Mouse (Mus musculus): Measurements from ENCODE around the gene Nhej1.

The Nhej1 gene

DNA sequence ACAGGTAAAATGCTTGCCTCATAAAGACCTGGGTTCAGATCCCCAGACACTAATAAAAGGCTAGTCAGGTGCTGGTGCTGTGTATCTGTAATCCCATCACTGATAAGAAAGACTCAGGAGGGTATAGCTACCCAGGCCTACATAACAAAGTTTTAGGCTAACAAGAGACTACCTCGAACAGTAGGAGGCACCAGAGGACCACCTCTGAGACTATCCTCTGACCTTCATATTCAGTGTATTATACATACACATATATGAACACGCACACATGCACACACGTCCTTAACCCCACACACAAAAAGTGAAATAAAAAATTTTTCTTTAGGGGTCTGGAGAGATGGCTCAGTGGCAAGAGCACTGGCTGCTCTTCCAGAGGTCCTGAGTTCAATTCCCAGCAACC, 2.8 kb downstream of the Nhej1 start:
- no peak for DNase-seq

GRCm38 (mm10) chr1:75052091-75052490, 72.9 kb downstream of the Nhej1 start:
- peak; percentile 21 for DNase-seq

DNA sequence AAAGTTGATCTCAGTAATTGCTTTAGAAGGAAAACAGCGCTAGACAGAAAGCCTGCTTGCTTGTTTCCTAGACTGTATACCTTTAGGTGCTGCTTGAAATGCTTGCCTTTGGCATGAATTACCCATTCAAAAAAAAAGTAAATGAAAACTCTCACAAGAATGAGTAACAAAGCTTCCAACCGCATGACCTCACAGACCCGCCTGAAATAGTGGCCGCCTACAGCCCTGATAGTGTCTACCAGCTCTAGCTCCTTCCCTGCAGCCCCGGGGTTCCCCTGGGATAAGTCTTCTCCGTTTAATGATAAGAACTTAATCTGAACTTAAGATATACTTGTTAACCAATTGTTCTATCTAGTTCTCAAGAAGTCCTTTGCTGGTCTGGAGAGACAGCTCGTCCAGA, 73.6 kb downstream of the Nhej1 start:
- DNase-seq = no peak

DNA sequence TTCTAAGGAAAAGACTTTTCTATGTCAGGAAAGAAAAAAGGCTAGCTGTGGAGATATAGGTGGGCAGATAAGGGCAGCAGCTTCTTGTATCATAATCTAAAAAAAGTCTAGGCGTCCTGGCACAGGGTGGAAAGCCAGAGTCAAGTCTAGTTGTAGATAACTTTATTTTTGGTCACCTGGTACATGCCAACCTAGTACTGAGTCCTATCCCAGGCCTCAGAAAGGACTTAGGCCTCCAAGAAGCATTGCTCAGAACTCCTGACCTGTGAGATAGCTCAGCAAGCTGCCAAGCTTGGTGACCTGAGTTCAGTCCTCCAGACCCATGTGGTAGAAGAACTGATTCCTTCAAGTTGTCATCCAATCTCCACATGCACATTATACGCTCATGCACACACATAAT, 76.4 kb downstream of the Nhej1 start:
- DNase-seq = no peak

GRCm38 (mm10) chr1:75048041-75048440, 77.0 kb downstream of the Nhej1 start:
- no peak for DNase-seq

- DNase-seq = no peak
These were observed 84.6 kb downstream of the Nhej1 start for GRCm38 (mm10) chr1:75040429-75040828.

DNA sequence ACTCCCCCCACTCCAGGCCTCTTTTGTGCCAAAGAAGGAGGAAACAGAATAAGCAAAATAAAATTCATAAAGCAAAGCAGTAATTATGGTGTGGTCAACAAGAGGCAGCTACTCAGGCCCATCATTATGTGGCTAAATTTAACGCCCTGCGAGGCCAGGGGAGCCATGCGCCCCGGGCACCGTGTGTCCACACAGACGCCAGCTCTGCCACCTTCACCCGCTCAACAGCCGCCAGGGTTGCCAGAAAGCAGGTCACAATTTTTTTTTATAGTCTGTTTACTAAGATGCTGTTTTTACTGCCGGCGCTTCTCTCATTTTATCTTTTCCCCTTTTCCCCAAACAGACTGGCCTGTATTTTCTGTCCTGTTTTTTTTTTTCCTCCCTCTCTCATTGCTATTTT, 93.0 kb downstream of the Nhej1 start:
- no peak for DNase-seq

DNA sequence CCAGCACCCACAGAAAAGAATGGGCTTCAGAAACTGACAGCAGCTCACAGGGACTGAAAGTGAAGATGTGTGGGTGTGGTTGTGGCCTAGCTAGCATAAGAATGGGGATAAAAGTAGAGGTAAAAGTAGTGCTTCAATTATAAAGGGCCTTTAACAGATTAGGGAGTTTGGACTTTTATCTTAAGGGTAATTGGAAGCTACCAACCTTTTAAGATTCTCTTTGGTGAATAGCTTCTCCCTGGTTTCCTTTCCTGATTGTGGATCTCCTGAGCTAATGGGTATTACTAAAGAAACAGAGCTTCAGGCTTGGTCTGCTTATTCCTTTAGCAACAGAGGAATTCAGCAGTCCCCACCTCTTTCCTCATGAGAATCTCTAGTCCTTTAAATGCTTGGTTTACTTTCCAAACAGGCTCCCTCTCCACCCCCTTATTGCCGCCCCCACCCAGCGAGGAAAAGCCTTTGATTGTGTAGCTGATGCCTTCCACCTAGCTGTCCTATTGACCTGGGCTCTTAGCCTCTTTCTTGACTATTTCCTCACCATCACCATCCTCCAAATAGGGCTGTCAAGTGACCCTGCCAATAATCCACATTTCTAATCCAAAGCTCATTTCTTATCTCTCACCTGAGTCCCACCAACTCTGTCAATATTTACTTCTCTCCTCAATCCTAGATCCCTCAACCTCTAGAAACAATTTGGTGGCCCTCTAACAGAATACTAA, 97.8 kb downstream of the Nhej1 start:
- DNase-seq = no peak

GRCm38 (mm10) chr1:75024419-75025199, 100.4 kb downstream of the Nhej1 start:
- DNase-seq = no peak

DNA sequence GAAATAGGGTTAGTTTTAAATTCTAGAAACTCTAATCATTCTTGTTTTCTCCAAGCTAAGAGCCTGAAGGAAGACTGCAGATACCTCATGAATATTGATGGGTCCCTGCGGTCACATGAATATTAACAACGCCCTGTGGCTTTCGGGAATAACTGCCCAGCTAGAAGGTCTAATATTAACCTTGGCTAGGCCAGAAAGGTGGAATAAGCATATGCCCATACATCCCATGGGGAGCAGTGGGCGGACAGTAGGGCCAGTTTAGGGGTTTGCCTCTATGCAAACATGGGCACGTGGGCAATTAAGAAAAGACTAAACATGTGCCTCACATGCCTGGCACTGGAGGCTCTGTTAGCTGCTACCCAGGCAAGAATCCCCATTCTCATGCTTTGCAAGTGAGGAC, 102.8 kb downstream of the Nhej1 start:
- no peak for DNase-seq

- DNase-seq = peak; percentile 92
These were observed 108.2 kb downstream of the Nhej1 start for GRCm38 (mm10) chr1:75016846-75017245.

DNA sequence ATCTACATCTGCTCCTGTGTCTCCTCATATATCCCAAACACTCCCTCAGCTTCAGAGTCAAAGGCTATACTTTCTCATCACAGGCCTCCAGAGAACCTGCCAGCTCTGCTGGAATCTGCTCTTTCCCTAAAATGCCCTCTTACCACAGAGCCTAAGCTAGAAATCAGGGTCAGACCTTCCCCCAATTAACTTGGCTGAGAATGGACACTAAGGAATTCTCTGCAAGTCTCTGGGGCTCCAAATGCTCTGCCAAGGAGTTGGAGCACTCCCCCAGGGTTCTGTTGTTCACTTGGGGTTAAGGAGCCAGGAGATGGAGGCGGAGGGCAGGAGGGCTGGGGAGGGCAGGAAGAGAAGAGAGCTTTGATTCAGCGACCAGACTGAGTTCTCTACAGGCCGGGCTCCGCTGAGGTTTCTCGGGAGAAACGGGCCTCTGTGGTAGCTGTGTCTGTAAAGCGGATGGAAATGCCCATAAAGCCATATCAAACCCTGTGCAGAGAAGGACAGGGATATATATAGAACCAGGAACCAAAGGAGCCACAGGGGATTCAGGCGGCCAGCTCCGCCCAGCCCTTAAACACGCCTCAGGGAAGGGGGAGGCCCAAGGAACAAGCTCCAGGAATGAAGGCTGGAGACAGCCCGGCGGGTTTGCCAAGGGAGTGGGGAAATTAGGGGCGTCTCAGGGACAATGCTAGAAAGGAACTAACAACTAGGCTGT, 109.3 kb downstream of the Nhej1 start:
- DNase-seq = no peak

DNA sequence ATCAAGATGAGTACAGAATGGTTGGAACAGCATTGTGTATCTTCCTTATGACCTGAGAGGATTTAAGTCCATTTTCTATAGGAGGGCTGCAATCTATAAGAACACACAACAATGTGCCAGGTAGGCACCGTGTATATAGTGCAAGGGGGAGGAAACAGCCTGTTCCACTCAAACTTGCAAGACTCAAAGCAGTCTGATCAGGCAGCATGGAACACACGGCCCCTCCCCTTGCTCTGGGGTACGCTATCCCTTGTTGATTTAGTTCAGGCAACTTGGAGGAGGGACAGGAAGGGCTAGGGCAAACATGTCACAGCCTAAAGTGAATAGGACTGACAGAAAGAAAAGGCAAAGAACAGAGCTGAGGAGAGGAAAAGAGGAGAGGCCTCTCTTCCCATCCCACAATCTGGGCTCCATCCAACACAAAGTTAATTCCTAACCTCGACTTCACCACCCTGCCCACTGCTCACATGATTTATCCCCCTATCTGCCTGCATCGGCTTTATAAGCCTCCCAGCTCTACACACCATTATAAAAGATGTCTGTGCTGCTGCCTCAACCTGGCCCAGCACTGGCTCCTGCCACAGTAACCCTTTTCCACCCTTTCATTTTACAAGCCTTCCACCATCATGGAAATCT, 110.7 kb downstream of the Nhej1 start:
- DNase-seq = no peak

GRCm38 (mm10) chr1:75010817-75011216, 114.2 kb downstream of the Nhej1 start:
- DNase-seq = no peak

DNA sequence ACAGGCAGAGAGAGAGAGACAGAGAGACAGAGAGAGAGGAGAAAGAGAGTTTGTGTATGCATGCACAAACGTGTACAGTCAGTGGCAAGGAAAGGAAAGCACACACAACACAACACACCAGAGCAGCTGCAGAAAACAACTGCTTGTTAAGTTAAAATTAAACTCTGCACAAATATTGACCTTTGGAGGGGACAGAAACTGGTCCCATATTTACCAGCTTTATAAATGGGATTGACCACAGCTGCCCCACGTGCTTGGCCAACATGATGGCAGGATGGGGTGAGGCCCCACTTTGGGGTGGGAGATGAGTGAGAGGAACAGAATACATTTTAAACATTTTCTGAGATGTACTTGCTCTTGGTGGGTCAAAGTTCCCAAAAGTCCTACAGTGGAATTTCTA, 114.8 kb downstream of the Nhej1 start:
- DNase-seq = no peak

GRCm38 (mm10) chr1:75006016-75006415, 119.0 kb downstream of the Nhej1 start:
- DNase-seq = no peak

- no peak for DNase-seq
These were observed 123.8 kb downstream of the Nhej1 start for GRCm38 (mm10) chr1:75001183-75001582.

- peak; percentile 29 for DNase-seq
These were observed 124.5 kb downstream of the Nhej1 start for GRCm38 (mm10) chr1:75000496-75000895.

- DNase-seq = no peak
These were observed 125.8 kb downstream of the Nhej1 start for GRCm38 (mm10) chr1:74999173-74999572.

DNA sequence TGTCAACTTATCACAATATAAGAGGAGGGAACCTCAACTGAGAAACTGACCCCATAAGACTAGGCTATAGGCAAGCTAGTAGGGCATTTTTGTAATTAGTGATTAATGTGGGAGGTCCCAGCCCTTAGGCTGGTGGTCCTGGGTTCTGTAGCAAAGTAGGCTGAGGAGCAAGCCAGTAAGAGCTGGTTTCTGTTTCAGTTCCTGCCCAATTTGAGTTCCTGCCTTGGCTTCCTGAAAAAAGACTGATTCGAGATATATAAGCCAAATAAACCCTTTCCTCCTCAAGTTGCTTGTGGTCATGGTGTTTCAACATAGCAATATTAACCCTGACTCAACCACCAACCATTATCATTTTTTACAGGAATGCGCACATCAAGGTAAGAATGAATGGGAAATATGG, 127.8 kb downstream of the Nhej1 start:
- DNase-seq = no peak

DNA sequence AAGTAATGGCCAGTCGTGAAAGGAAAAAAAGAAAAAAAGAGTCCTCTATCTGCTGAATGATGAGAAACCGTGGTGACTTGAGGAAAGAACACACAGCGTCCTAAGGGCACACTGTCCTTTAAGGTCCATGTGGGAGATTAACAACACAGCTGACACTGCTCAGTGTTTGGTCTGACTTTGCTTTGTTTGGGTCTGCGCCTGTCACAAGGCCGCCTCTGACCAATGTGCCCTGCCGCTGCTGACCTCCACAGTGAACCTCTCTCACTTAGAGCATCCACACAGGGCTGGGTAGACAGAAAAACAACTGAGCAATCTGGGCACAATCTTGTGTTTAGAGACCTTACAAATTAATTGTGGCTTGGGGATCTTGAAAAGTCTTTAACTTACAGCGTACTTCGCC, 148.0 kb downstream of the Nhej1 start:
- no peak for DNase-seq

DNA sequence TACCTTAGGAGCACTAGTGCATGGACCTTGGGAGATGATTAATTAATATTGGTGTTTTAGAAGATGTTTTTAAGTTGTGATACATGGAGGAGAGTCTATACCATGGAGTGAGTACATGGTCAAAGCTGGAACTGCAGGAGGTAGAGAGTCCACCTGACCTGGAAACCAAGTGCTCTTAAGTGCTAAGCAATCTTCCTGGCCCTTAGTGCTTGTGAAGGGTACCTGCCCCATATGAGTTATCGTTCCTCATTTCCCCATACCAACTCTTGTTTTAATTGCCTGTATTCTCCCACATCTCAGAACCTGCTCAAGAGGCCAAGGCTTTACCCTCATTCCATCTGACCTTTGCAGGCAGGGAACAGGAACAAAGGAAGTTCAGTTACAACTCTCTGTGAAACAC, 149.1 kb downstream of the Nhej1 start:
- DNase-seq = no peak

DNA sequence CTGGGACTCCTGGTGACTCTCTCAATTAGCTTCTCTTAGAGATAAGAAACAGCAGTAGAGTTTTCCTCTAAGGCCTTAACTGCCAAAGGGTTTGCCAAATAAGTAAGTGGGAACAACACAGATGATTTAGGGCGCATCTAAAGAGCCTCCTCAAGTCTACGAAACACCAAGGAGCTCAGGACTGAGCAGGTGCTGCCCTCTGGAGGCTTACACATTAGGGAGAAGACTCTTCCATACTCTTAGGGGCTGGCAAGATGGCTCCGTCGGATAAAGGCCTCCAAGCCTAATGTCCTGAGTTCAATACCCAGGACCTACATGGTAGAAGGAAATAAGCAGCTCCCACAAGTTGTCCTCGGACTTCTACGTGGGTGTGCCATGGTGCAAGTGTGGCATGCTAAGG, 151.4 kb downstream of the Nhej1 start:
- no peak for DNase-seq

Data from right cerebral cortex, postnatal 14 days (tissue).